In genomic region chr6:90885626-90886025, GRCm38 (mm10) we compare ENCODE assay signal across 31 mouse cellular contexts.
"Had no signal": no experiment of that assay in that cellular context is flagged by ENCODE, and none has a peak within 500 bp of the region (broad histone marks: within the 10 kb centered on the region; RNA-seq: fewer than 3 reads in every experiment).

No protein-coding gene starts in this region.

- H3K4me3 ChIP-seq: left cerebral cortex, adult 2 months; limb, embryonic 10.5 days; limb, embryonic 12.5 days; limb, embryonic 13.5 days; limb, embryonic 15.5 days; liver, embryonic 12.5 days; liver, embryonic 13.5 days; liver, embryonic 15.5 days; lung, embryonic 15.5 days; megakaryocyte, embryonic 14.5 days; midbrain, embryonic 12.5 days; midbrain, embryonic 13.5 days; midbrain, embryonic 15.5 days; myocyte; neural tube, embryonic 12.5 days had no signal

- DNase-seq: left cerebral cortex, postnatal 4 days; liver; liver, embryonic 13.5 days; liver, postnatal 0 days; lung, adult 18-20 months; lung, adult 2 months; lung, embryonic 14.5 days; lung, postnatal 10 days; lung, postnatal 14 days; lung, postnatal 36 days; lung, postnatal 4 days; midbrain, embryonic 14.5 days had no signal

- H3K4me2 ChIP-seq: limb, embryonic 12.5 days; limb, embryonic 13.5 days; limb, embryonic 15.5 days; liver, embryonic 11.5 days; liver, embryonic 12.5 days; liver, embryonic 13.5 days; liver, embryonic 15.5 days; lung, embryonic 14.5 days; lung, embryonic 15.5 days; midbrain, embryonic 12.5 days; midbrain, embryonic 13.5 days; midbrain, embryonic 15.5 days; neural tube, embryonic 12.5 days had no signal

- H3K27me3 ChIP-seq: limb, embryonic 12.5 days; limb, embryonic 13.5 days; limb, embryonic 15.5 days; liver, embryonic 12.5 days; liver, embryonic 15.5 days; lung, embryonic 15.5 days; midbrain, embryonic 12.5 days; midbrain, embryonic 13.5 days; midbrain, embryonic 15.5 days; neural tube, embryonic 12.5 days had no signal

- ATAC-seq: liver, embryonic 12.5 days; liver, postnatal 0 days; lung, postnatal 0 days; midbrain, embryonic 13.5 days; midbrain, embryonic 15.5 days; midbrain, embryonic 16.5 days had no signal

- H3K9ac ChIP-seq: limb, embryonic 12.5 days; limb, embryonic 13.5 days; limb, embryonic 15.5 days; liver, embryonic 12.5 days; liver, embryonic 13.5 days; liver, embryonic 14.5 days; liver, embryonic 15.5 days; liver, postnatal 0 days; lung, embryonic 14.5 days; lung, embryonic 15.5 days; midbrain, embryonic 12.5 days; midbrain, embryonic 13.5 days; midbrain, embryonic 15.5 days; neural tube, embryonic 12.5 days had no signal

- H3K4me1 ChIP-seq: limb, embryonic 10.5 days; limb, embryonic 12.5 days; limb, embryonic 13.5 days; limb, embryonic 15.5 days; liver, embryonic 12.5 days; liver, embryonic 13.5 days; liver, embryonic 15.5 days; lung, embryonic 15.5 days; midbrain, embryonic 15.5 days had no signal

- H3K36me3 ChIP-seq: limb, embryonic 10.5 days; limb, embryonic 12.5 days; limb, embryonic 13.5 days; limb, embryonic 15.5 days; liver, embryonic 12.5 days; liver, embryonic 13.5 days; liver, embryonic 15.5 days; lung, embryonic 15.5 days; midbrain, embryonic 12.5 days; midbrain, embryonic 13.5 days; midbrain, embryonic 15.5 days; neural tube, embryonic 12.5 days had no signal

- H3K9me3 ChIP-seq: limb, embryonic 10.5 days; limb, embryonic 12.5 days; limb, embryonic 13.5 days; limb, embryonic 15.5 days; liver, embryonic 12.5 days; liver, embryonic 13.5 days; liver, embryonic 15.5 days; lung, embryonic 15.5 days; megakaryocyte, embryonic 14.5 days; midbrain, embryonic 12.5 days; midbrain, embryonic 13.5 days; midbrain, embryonic 15.5 days; neural tube, embryonic 12.5 days had no signal

- H3K27ac ChIP-seq: left cerebral cortex, adult 2 months; limb, embryonic 10.5 days; limb, embryonic 12.5 days; limb, embryonic 13.5 days; limb, embryonic 15.5 days; liver, embryonic 12.5 days; liver, embryonic 13.5 days; liver, embryonic 14.5 days; liver, embryonic 15.5 days; lung, embryonic 15.5 days; macrophage; midbrain, embryonic 12.5 days; midbrain, embryonic 13.5 days; midbrain, embryonic 15.5 days; neural tube, embryonic 12.5 days had no signal
